Mouse (Mus musculus): Measurements from ENCODE around the gene Clmn.

Gene Clmn

GRCm38 (mm10) chr12:104881518-104882060, 16.7 kb upstream of the Clmn start:
- in situ Hi-C loops (cut with MboI, MseI), result no loop called here

GRCm38 (mm10) chr12:104880367-104880766, 15.5 kb upstream of the Clmn start:
- in situ Hi-C loops (cut with MboI, MseI), result no loop called here

- in situ Hi-C loops (cut with MboI, MseI), result no loop called here
These were observed 14.7 kb upstream of the Clmn start for GRCm38 (mm10) chr12:104879577-104879989.

GRCm38 (mm10) chr12:104876053-104876452, 11.2 kb upstream of the Clmn start:
- in situ Hi-C loops (cut with MboI, MseI), result no loop called here

GRCm38 (mm10) chr12:104871987-104872386, 7.1 kb upstream of the Clmn start:
- in situ Hi-C loops (cut with MboI, MseI), result no loop called here

GRCm38 (mm10) chr12:104869737-104870136, 4.9 kb upstream of the Clmn start:
- in situ Hi-C loops (cut with MboI, MseI), result no loop called here

GRCm38 (mm10) chr12:104868430-104868829, 3.6 kb upstream of the Clmn start:
- in situ Hi-C loops (cut with MboI, MseI), result no loop called here

GRCm38 (mm10) chr12:104867851-104868250, 3.0 kb upstream of the Clmn start:
- in situ Hi-C loops (cut with MboI, MseI), result no loop called here

GRCm38 (mm10) chr12:104865166-104865535, 275 bp upstream of the Clmn start:
- in situ Hi-C loops (cut with MboI, MseI), result no loop called here

- in situ Hi-C loops (cut with MboI, MseI), result no loop called here
These were observed 1.2 kb downstream of the Clmn start for GRCm38 (mm10) chr12:104863653-104864052.

GRCm38 (mm10) chr12:104859140-104859539, 5.7 kb downstream of the Clmn start:
- in situ Hi-C loops (cut with MboI, MseI), result no loop called here

- in situ Hi-C loops (cut with MboI, MseI), result no loop called here
These were observed 6.1 kb downstream of the Clmn start for GRCm38 (mm10) chr12:104858732-104859131.

- in situ Hi-C loops (cut with MboI, MseI), result no loop called here
These were observed 7.3 kb downstream of the Clmn start for GRCm38 (mm10) chr12:104857614-104858013.

- in situ Hi-C loops (cut with MboI, MseI), result no loop called here
These were observed 8.3 kb downstream of the Clmn start for GRCm38 (mm10) chr12:104856540-104856939.

GRCm38 (mm10) chr12:104855548-104855947, 9.3 kb downstream of the Clmn start:
- in situ Hi-C loops (cut with MboI, MseI), result no loop called here

- in situ Hi-C loops (cut with MboI, MseI), result no loop called here
These were observed 10.1 kb downstream of the Clmn start for GRCm38 (mm10) chr12:104854826-104855225.

- in situ Hi-C loops (cut with MboI, MseI), result no loop called here
These were observed 11.5 kb downstream of the Clmn start for GRCm38 (mm10) chr12:104853374-104853773.

- in situ Hi-C loops (cut with MboI, MseI), result no loop called here
These were observed 13.0 kb downstream of the Clmn start for GRCm38 (mm10) chr12:104851711-104852508.

GRCm38 (mm10) chr12:104850119-104850518, 14.8 kb downstream of the Clmn start:
- in situ Hi-C loops (cut with MboI, MseI), result no loop called here

- in situ Hi-C loops (cut with MboI, MseI), result loop anchor here in 1 of 2 experiments (5.0 kb wide), 1 partner anchor 714 kb away; the partner anchor contains the start of gene Bdkrb2
These were observed 16.2 kb downstream of the Clmn start for GRCm38 (mm10) chr12:104848667-104849066.

GRCm38 (mm10) chr12:104847227-104847626, 17.6 kb downstream of the Clmn start:
- in situ Hi-C loops (cut with MboI, MseI), result loop anchor here in 1 of 2 experiments (5.0 kb wide), 1 partner anchor 715 kb away; the partner anchor contains the start of gene Bdkrb2

- in situ Hi-C loops (cut with MboI, MseI), result loop anchor here in 1 of 2 experiments (5.0 kb wide), 1 partner anchor 717 kb away; the partner anchor contains the start of gene Bdkrb2
These were observed 19.2 kb downstream of the Clmn start for GRCm38 (mm10) chr12:104845707-104846106.

GRCm38 (mm10) chr12:104844989-104845388, 19.9 kb downstream of the Clmn start:
- in situ Hi-C loops (cut with MboI, MseI), result loop anchor here in 1 of 2 experiments (5.0 kb wide), 1 partner anchor 717 kb away; the partner anchor contains the start of gene Bdkrb2

Data from T-helper 17 cell (primary cell).